Mouse (Mus musculus) liver, embryonic 11.5 days (tissue): ENCODE measurements at regions not wholly inside any gene's neighbourhood (a gene's known extent, or its start where the extent isn't known, plus 50 kb on each side); places are given as distances from the start of the nearest gene placed in this dataset.

ENCODE experiments used
- ATAC-seq: fragments of 200-750 bp; cut with Nextera tagmentation; replicated peaks from 2 replicates; pipeline ENCODE4 v1.8.0; 2017; ENCODE audit warnings: moderate number of reproducible peaks, mild to moderate bottlenecking, moderate TSS enrichment, moderate library complexity; ENCODE audit not compliant: low FRiP score
- DNase-seq: peaks from one replicate; pipeline ENCODE4 v3.0.0-alpha.2; 2017; ENCODE audit warnings: low spot score
- H3K27ac ChIP-seq: fragments of 300-500 bp; sonication (generic); 2 replicates; pipeline ENCODE4 v1.5.1; 2014; ENCODE audit warnings: mild to moderate bottlenecking, low read depth, low read length, control low read depth
- H3K27me3 ChIP-seq: fragments of 300-500 bp; sonication (generic); replicated peaks from 2 replicates; pipeline ENCODE4 v1.6.1; 2014; ENCODE audit warnings: low read length, mixed read lengths; ENCODE audit not compliant: control insufficient read depth, insufficient read depth
- H3K36me3 ChIP-seq: fragments of 300-500 bp; sonication (generic); 2 replicates; pipeline ENCODE4 v1.6.1; 2014; ENCODE audit warnings: mild to moderate bottlenecking, low read length, moderate library complexity, mixed read lengths; ENCODE audit not compliant: control insufficient read depth, insufficient read depth
- H3K4me1 ChIP-seq: fragments of 300-500 bp; sonication (generic); replicated peaks from 2 replicates; pipeline ENCODE4 v1.6.1; 2014; ENCODE audit warnings: low read length, mixed read lengths; ENCODE audit not compliant: control insufficient read depth, insufficient read depth
- H3K4me2 ChIP-seq: fragments of 300-500 bp; sonication (generic); 2 replicates; pipeline ENCODE4 v1.6.1; 2014; ENCODE audit warnings: mild to moderate bottlenecking, control low read depth, moderate library complexity
- H3K4me3 ChIP-seq: fragments of 300-500 bp; sonication (generic); 2 replicates; pipeline ENCODE4 v1.5.1; 2014; ENCODE audit warnings: low read depth, low read length, control low read depth
- H3K9ac ChIP-seq: fragments of 300-500 bp; sonication (generic); 2 replicates; pipeline ENCODE4 v1.6.1; 2014; ENCODE audit warnings: low read depth, low read length, control low read depth
- H3K9me3 ChIP-seq: fragments of 300-500 bp; sonication (generic); 2 replicates; pipeline ENCODE4 v1.6.1; 2016; ENCODE audit warnings: low read length, inconsistent platforms, mixed read lengths; ENCODE audit not compliant: control insufficient read depth
- WGBS: fragments of 180-500 bp; shearing (Covaris S2); extraction: QIAGEN DNeasy Blood & Tissue Kit; methylation state at CpG from one replicate; pipeline ENCODE4 v1.1.7; 2014; 5-methylcytosine and 5-hydroxymethylcytosine counted together

DNA sequence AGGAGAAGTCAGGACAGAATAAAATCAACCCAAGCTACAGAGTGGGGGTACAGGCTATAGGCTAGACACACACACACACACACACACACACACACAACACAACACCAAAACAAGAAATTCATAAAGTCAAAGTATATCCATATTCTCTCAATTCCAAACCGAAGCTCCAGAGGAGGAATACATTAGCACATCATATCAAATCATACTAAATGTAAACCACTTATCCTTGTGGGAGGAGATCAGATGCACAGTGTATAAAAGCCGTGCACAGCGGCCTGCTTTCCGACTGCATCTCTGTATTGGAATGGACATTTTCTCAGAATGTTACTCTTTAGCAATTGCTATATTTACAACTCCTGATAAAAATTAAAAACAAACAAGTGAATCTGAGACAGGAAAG lies 427.9 kb downstream of the Efnb2 start:
- ATAC-seq (no peak), DNase-seq (no peak)
- H3K9ac ChIP-seq: no peak overlapping the region
- H3K9me3 ChIP-seq: no peaks in the 10 kb centered on the region
- 89% methylated on average over 4 of the region's 4 CpGs for WGBS
- no peaks in the 10 kb centered on the region for H3K4me1 ChIP-seq
- H3K4me3 ChIP-seq: no peak overlapping the region
- no peak overlapping the region for H3K4me2 ChIP-seq
- no peaks in the 10 kb centered on the region for H3K36me3 ChIP-seq
- H3K27ac ChIP-seq: no peak overlapping the region
- no peaks in the 10 kb centered on the region for H3K27me3 ChIP-seq

DNA sequence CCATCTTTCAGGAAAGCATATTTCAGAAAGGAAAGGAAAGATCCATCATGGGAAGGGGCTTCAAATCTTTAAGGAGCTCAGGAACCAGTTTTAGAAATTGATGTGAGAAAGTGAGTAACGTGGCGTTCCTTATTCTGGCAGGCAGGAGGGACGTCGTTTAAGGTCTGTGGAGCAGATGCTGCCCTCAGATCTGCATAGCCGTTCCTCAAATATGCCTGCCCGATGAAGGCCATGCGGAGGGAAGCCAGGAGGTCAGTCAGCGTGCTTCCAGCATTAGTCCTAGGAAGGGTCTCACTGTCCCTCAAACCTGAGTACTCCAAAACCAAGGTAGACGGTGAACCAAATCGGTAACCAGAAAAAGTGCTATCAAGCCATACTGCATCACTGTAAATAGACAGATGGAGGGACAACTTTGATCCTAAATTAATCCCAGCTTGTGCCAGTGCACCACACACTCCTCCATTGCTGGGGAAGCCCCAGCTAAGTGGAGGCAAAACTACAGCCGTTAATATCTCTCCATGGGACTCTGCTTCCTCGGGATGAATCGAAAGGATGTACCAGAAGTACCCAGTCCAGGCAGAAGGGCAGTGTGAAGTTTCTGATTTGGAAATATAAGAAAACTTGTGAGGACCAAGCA lies 428.9 kb downstream of the Efnb2 start:
- Histone ChIP-seq H3K27ac (no peak overlapping the region), H3K4me3 (no peak overlapping the region), H3K36me3 (no peaks in the 10 kb centered on the region), H3K27me3 (no peaks in the 10 kb centered on the region), H3K9me3 (no peaks in the 10 kb centered on the region), H3K4me2 (no peak overlapping the region), H3K4me1 (no peaks in the 10 kb centered on the region), H3K9ac (no peak overlapping the region)
- DNase-seq: no peak
- WGBS: 83% methylated on average over 13 of the region's 13 CpGs
- no peak for ATAC-seq

GRCm38 (mm10) chr8:8231308-8231985 lies 429.6 kb downstream of the Efnb2 start:
- Histone ChIP-seq H3K4me2 (no peak overlapping the region), H3K36me3 (no peaks in the 10 kb centered on the region), H3K9ac (no peak overlapping the region), H3K27me3 (no peaks in the 10 kb centered on the region), H3K4me3 (no peak overlapping the region), H3K4me1 (no peaks in the 10 kb centered on the region), H3K9me3 (no peaks in the 10 kb centered on the region), H3K27ac (no peak overlapping the region)
- no peak for ATAC-seq
- 69% methylated on average over 6 of the region's 6 CpGs for WGBS
- no peak for DNase-seq

DNA sequence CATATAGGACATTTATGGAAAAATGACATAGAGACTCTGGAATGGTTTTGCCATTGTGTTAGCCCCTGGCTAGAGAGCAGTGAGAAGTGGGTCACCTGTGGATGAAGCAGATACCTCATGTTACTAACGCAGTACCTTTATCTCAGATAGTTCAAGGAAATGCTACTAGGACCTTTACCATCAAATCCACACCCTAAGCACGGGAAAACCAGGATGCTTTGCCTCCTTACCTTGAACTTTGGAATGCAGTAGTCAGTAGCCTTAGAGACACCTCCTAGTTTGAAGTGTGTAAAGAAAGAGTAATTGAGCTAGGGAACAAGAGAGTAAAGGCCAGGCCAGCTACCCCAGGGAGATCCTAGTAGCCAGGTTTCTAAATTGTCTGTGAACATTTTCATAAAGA lies 435.0 kb downstream of the Efnb2 start:
- H3K27ac ChIP-seq: no peak overlapping the region
- WGBS: 70% methylated on average over 2 of the region's 2 CpGs
- ATAC-seq (no peak), DNase-seq (no peak)
- no peaks in the 10 kb centered on the region for H3K27me3 ChIP-seq
- no peak overlapping the region for H3K4me3 ChIP-seq
- H3K9ac ChIP-seq: no peak overlapping the region
- no peak overlapping the region for H3K4me2 ChIP-seq
- no peaks in the 10 kb centered on the region for H3K36me3 ChIP-seq
- H3K9me3 ChIP-seq: no peaks in the 10 kb centered on the region
- H3K4me1 ChIP-seq: no peaks in the 10 kb centered on the region

DNA sequence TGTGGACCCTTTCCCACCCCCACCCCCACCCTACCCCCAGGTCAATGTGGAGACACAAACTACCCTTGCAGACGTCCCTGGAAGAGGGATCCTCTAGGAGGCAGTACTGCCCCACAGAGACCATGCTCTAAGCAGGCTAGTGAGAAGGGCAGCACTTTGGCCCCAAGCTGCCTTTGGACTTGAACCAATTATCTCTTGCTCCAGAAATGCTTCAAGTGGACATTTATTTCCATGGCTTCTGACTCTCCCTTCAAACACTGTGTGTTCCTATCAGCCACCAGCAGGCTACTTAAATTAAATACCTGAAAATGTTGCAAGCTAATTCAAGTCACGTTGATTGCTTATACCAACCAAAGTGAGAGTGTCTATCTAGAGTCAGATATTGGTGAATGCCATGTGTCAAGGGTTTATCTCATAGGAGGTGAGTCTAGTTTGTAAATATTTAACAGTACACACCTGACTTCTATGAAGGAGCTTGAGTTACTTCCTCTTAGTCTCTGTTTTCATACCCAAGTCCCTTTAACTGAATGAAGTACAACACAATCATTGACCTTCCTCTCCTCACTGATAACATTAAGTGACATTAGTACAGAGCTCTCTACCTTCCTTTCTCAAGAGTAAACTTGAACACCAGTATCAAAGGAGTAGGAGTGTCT lies 435.7 kb downstream of the Efnb2 start:
- H3K4me2 ChIP-seq: no peak overlapping the region
- DNase-seq (no peak), ATAC-seq (no peak)
- H3K4me3 ChIP-seq: no peak overlapping the region
- no peak overlapping the region for H3K9ac ChIP-seq
- no peaks in the 10 kb centered on the region for H3K27me3 ChIP-seq
- H3K4me1 ChIP-seq: no peaks in the 10 kb centered on the region
- no peaks in the 10 kb centered on the region for H3K9me3 ChIP-seq
- H3K36me3 ChIP-seq: no peaks in the 10 kb centered on the region
- no peak overlapping the region for H3K27ac ChIP-seq
- WGBS: 49% methylated on average over 2 of the region's 2 CpGs

DNA sequence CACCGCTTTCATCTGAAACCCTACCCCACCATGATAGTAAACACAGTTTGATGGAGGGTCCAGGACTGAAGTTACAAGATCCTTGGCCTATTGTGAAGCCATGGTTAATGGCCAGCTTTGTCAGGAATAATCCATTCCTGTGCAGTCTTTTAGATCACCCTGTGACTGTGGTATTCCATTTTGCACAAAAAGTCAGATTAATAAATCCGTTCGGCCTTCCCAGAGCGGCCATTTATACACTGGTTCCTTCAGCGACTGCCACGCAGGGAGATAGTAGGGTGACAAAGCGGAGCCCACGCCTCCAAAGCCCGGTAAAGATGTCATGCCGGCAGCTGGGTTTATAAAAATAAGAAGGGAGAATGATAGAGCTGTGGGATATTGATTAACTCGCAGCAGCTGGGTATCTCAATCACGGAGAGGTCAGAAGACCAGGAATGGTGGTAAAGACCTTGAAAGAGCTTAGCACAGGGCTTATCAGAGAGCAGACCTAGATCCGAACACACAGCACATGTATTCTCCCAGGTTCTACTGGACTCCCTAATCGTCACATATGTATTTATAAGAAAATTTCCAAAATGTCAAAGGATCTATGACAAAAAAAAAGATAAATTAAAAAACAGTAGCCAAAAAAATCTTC lies 440.5 kb downstream of the Efnb2 start:
- ATAC-seq: no peak

GRCm38 (mm10) chr8:8219701-8220394 lies 441.2 kb downstream of the Efnb2 start:
- no peak overlapping the region for H3K4me2 ChIP-seq
- WGBS: 73% methylated on average over 12 of the region's 12 CpGs
- no peak for ATAC-seq
- no peaks in the 10 kb centered on the region for H3K36me3 ChIP-seq
- H3K27me3 ChIP-seq: no peaks in the 10 kb centered on the region
- H3K27ac ChIP-seq: no peak overlapping the region
- H3K4me3 ChIP-seq: no peak overlapping the region
- H3K9me3 ChIP-seq: no peaks in the 10 kb centered on the region
- DNase-seq: no peak
- no peaks in the 10 kb centered on the region for H3K4me1 ChIP-seq
- no peak overlapping the region for H3K9ac ChIP-seq

More for the DNA sequence above, 440.5 kb downstream of the Efnb2 start:
- DNase-seq: no peak
- Histone ChIP-seq H3K4me2 (no peak overlapping the region), H3K4me3 (no peak overlapping the region), H3K27me3 (no peaks in the 10 kb centered on the region), H3K9me3 (no peaks in the 10 kb centered on the region), H3K4me1 (no peaks in the 10 kb centered on the region), H3K27ac (no peak overlapping the region), H3K9ac (no peak overlapping the region), H3K36me3 (no peaks in the 10 kb centered on the region)
- WGBS: 70% methylated on average over 14 of the region's 14 CpGs

- H3K36me3 ChIP-seq: no peaks in the 10 kb centered on the region
- no peaks in the 10 kb centered on the region for H3K27me3 ChIP-seq
- ATAC-seq: no peak
- no peak overlapping the region for H3K4me2 ChIP-seq
- no peak overlapping the region for H3K4me3 ChIP-seq
- H3K9me3 ChIP-seq: no peaks in the 10 kb centered on the region
- no peak overlapping the region for H3K27ac ChIP-seq
- no peak overlapping the region for H3K9ac ChIP-seq
- WGBS: 62% methylated on average over 3 of the region's 3 CpGs
- no peak for DNase-seq
- H3K4me1 ChIP-seq: no peaks in the 10 kb centered on the region
Observed at GRCm38 (mm10) chr8:8193036-8193435, 468.0 kb downstream of the Efnb2 start.
